Mouse (Mus musculus): Measurements from ENCODE around the gene Mad1l1. TPM values are rescaled to one million over a fixed set of nuclear protein-coding genes. Genes with fewer than 3 reads are reported as not detected.
A peak's percentile ranks its signal among the peaks of the same experiment; 100 is the strongest.

The Mad1l1 gene
- polyA plus RNA-seq, 1 experiment from 2014 or later: 46.4 TPM

GRCm38 (mm10) chr5:140180016-140180415 lies 141.3 kb downstream of the Mad1l1 start:
- Histone ChIP-seq H3K4me2 (no peak overlapping the region), H3K27ac (no peak overlapping the region), H3K27me3 (no peaks in the 10 kb centered on the region), H3K4me3 (replicated peaks) (no peak overlapping the region), H3K9ac (no peak overlapping the region), H3K9me3 (no peaks in the 10 kb centered on the region), H3K4me1 (peaks cover 16% of the 10 kb centered on the region), H3K36me3 (replicated peaks) (no peaks in the 10 kb centered on the region)
- no peak for ATAC-seq (ENCODE audit: low FRiP score)
- WGBS: 94% methylated on average over 5 of the region's 5 CpGs

GRCm38 (mm10) chr5:140178058-140178690 lies 143.2 kb downstream of the Mad1l1 start:
- ATAC-seq (ENCODE audit: low FRiP score): no peak
- WGBS: 68% methylated on average over 10 of the region's 10 CpGs
- H3K27ac ChIP-seq: no peak overlapping the region

GRCm38 (mm10) chr5:140177582-140177981 lies 143.8 kb downstream of the Mad1l1 start:
- no peak for ATAC-seq (ENCODE audit: low FRiP score)
- Histone ChIP-seq H3K4me1 (peaks cover 26% of the 10 kb centered on the region), H3K4me3 (replicated peaks) (no peak overlapping the region), H3K4me2 (no peak overlapping the region), H3K9me3 (no peaks in the 10 kb centered on the region), H3K27me3 (no peaks in the 10 kb centered on the region), H3K9ac (no peak overlapping the region), H3K36me3 (replicated peaks) (no peaks in the 10 kb centered on the region), H3K27ac (no peak overlapping the region)
- 88% methylated on average over 8 of the region's 8 CpGs for WGBS

More at GRCm38 (mm10) chr5:140178058-140178690, 143.2 kb downstream of the Mad1l1 start:
- no peaks in the 10 kb centered on the region for H3K27me3 ChIP-seq
- H3K4me2 ChIP-seq: no peak overlapping the region
- no peaks in the 10 kb centered on the region for H3K9me3 ChIP-seq
- H3K4me3 ChIP-seq (replicated peaks): no peak overlapping the region
- no peaks in the 10 kb centered on the region for H3K36me3 ChIP-seq (replicated peaks)
- no peak overlapping the region for H3K9ac ChIP-seq
- peaks cover 26% of the 10 kb centered on the region for H3K4me1 ChIP-seq

- Histone ChIP-seq H3K27me3 (no peaks in the 10 kb centered on the region), H3K9me3 (no peaks in the 10 kb centered on the region), H3K4me2 (no peak overlapping the region), H3K4me3 (replicated peaks) (no peak overlapping the region), H3K4me1 (peaks cover 35% of the 10 kb centered on the region), H3K27ac (no peak overlapping the region), H3K36me3 (replicated peaks) (no peaks in the 10 kb centered on the region), H3K9ac (no peak overlapping the region)
- no peak for ATAC-seq (ENCODE audit: low FRiP score)
- 63% methylated on average over 3 of the region's 3 CpGs for WGBS
These were observed 145.0 kb downstream of the Mad1l1 start for GRCm38 (mm10) chr5:140176370-140176769.

- peak; percentile 39; the same call in 1 of the 2 replicates for ATAC-seq (ENCODE audit: low FRiP score)
- Histone ChIP-seq H3K36me3 (replicated peaks) (no peaks in the 10 kb centered on the region), H3K9me3 (no peaks in the 10 kb centered on the region), H3K27ac (0 out of 2 replicates have a peak overlapping the region, but pooled peaks have one; percentile 53), H3K4me3 (replicated peaks) (no peak overlapping the region), H3K4me2 (no peak overlapping the region), H3K9ac (no peak overlapping the region), H3K27me3 (no peaks in the 10 kb centered on the region), H3K4me1 (peaks cover 39% of the 10 kb centered on the region)
- 80% methylated on average over 14 of the region's 14 CpGs for WGBS
These were observed 146.4 kb downstream of the Mad1l1 start for GRCm38 (mm10) chr5:140174814-140175490.

- peak overlapping the region; percentile 53 for H3K27ac ChIP-seq
- H3K4me3 ChIP-seq (replicated peaks): no peak overlapping the region
- H3K36me3 ChIP-seq (replicated peaks): no peaks in the 10 kb centered on the region
- H3K4me1 ChIP-seq: peaks cover 39% of the 10 kb centered on the region
- H3K27me3 ChIP-seq: no peaks in the 10 kb centered on the region
- WGBS: 6% methylated on average over 3 of the region's 3 CpGs
- peak; percentile 34; the same call in 1 of the 2 replicates for ATAC-seq (ENCODE audit: low FRiP score)
- no peak overlapping the region for H3K9ac ChIP-seq
- no peak overlapping the region for H3K4me2 ChIP-seq
- H3K9me3 ChIP-seq: no peaks in the 10 kb centered on the region
These were observed 147.3 kb downstream of the Mad1l1 start for GRCm38 (mm10) chr5:140174066-140174465.

GRCm38 (mm10) chr5:140173181-140173580 lies 148.2 kb downstream of the Mad1l1 start:
- Histone ChIP-seq H3K27ac (no peak overlapping the region), H3K9ac (no peak overlapping the region), H3K27me3 (no peaks in the 10 kb centered on the region), H3K4me3 (replicated peaks) (no peak overlapping the region), H3K36me3 (replicated peaks) (no peaks in the 10 kb centered on the region), H3K4me1 (peaks cover 36% of the 10 kb centered on the region), H3K4me2 (no peak overlapping the region), H3K9me3 (no peaks in the 10 kb centered on the region)
- WGBS: 77% methylated on average over 4 of the region's 4 CpGs
- ATAC-seq (ENCODE audit: low FRiP score): 0 out of 2 replicates have a peak, but pooled peaks have one; percentile 13

- Histone ChIP-seq H3K36me3 (replicated peaks) (no peaks in the 10 kb centered on the region), H3K4me1 (peaks cover 35% of the 10 kb centered on the region), H3K27ac (no peak overlapping the region), H3K9ac (no peak overlapping the region), H3K4me3 (replicated peaks) (no peak overlapping the region), H3K27me3 (no peaks in the 10 kb centered on the region), H3K9me3 (no peaks in the 10 kb centered on the region), H3K4me2 (no peak overlapping the region)
- 73% methylated on average over 1 of the region's 1 CpGs for WGBS
- no peak for ATAC-seq (ENCODE audit: low FRiP score)
These were observed 149.6 kb downstream of the Mad1l1 start for GRCm38 (mm10) chr5:140171710-140172109.

GRCm38 (mm10) chr5:140167531-140167930 lies 153.8 kb downstream of the Mad1l1 start:
- H3K27me3 ChIP-seq: no peaks in the 10 kb centered on the region
- H3K4me1 ChIP-seq: peaks cover 12% of the 10 kb centered on the region
- no peak overlapping the region for H3K27ac ChIP-seq
- H3K9me3 ChIP-seq: no peaks in the 10 kb centered on the region
- H3K36me3 ChIP-seq (replicated peaks): no peaks in the 10 kb centered on the region
- WGBS: 92% methylated on average over 6 of the region's 6 CpGs
- no peak overlapping the region for H3K4me3 ChIP-seq (replicated peaks)
- ATAC-seq (ENCODE audit: low FRiP score): no peak
- H3K4me2 ChIP-seq: no peak overlapping the region
- no peak overlapping the region for H3K9ac ChIP-seq

- ATAC-seq (ENCODE audit: low FRiP score): no peak
- no peaks in the 10 kb centered on the region for H3K9me3 ChIP-seq
- H3K27ac ChIP-seq: no peak overlapping the region
- WGBS: 92% methylated on average over 6 of the region's 6 CpGs
- peaks cover 13% of the 10 kb centered on the region for H3K4me1 ChIP-seq
- H3K36me3 ChIP-seq (replicated peaks): no peaks in the 10 kb centered on the region
- H3K4me2 ChIP-seq: no peak overlapping the region
- H3K9ac ChIP-seq: no peak overlapping the region
- no peaks in the 10 kb centered on the region for H3K27me3 ChIP-seq
- H3K4me3 ChIP-seq (replicated peaks): no peak overlapping the region
These were observed 154.3 kb downstream of the Mad1l1 start for GRCm38 (mm10) chr5:140167080-140167479.

- Histone ChIP-seq H3K36me3 (replicated peaks) (no peaks in the 10 kb centered on the region), H3K27ac (no peak overlapping the region), H3K9me3 (no peaks in the 10 kb centered on the region), H3K4me2 (no peak overlapping the region), H3K27me3 (no peaks in the 10 kb centered on the region), H3K4me1 (peaks cover 3% of the 10 kb centered on the region), H3K4me3 (replicated peaks) (no peak overlapping the region), H3K9ac (no peak overlapping the region)
- ATAC-seq (ENCODE audit: low FRiP score): no peak
- WGBS: 79% methylated on average over 6 of the region's 6 CpGs
These were observed 157.4 kb downstream of the Mad1l1 start for GRCm38 (mm10) chr5:140163947-140164346.

GRCm38 (mm10) chr5:140162071-140162845 lies 159.1 kb downstream of the Mad1l1 start:
- Histone ChIP-seq H3K4me3 (replicated peaks) (no peak overlapping the region), H3K36me3 (replicated peaks) (no peaks in the 10 kb centered on the region), H3K4me1 (peaks cover 3% of the 10 kb centered on the region), H3K9me3 (no peaks in the 10 kb centered on the region), H3K9ac (no peak overlapping the region), H3K4me2 (no peak overlapping the region), H3K27me3 (no peaks in the 10 kb centered on the region), H3K27ac (no peak overlapping the region)
- ATAC-seq (ENCODE audit: low FRiP score): no peak
- WGBS: 76% methylated on average over 6 of the region's 6 CpGs

Data from forebrain, embryonic 12.5 days (tissue).